Mouse (Mus musculus) retina, postnatal 1 day (tissue): ENCODE measurements around the gene Zfp704.
A peak's percentile ranks its signal among the peaks of the same experiment; 100 is the strongest.

Source experiments
- DNase-seq: peaks from one replicate; pipeline ENCODE4 v3.0.0-alpha.2; 2012

Zfp704 gene

GRCm38 (mm10) chr3:9513703-9514110, 96.2 kb downstream of the Zfp704 start:
- peak; percentile 87 for DNase-seq

GRCm38 (mm10) chr3:9512199-9512598, 97.7 kb downstream of the Zfp704 start:
- DNase-seq, result no peak

DNA sequence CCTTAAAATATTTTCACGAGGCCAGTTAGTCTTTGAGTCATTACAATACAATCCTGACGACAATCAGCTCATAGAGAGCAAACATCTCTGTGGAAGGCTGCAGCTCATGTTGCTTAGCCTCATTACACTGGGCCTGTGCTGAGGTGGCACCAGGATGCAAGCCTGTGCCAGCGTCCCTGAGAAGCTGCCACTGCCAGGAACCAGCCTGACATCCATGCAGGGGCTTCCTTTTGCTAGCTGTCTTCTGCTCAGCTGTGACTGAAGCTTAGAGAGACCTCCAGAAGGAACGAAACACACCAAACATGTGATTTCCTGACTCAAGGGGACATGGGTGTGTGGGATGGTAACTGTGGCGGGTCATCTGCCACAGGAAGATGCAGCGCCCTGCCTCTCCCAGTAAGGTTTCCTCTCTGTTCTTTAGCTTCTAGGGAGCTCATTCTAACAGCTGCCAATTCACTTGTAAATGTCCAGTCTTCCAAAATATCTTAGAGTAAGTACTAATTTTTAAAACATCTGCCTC, 104.1 kb downstream of the Zfp704 start:
- no peak for DNase-seq

DNA sequence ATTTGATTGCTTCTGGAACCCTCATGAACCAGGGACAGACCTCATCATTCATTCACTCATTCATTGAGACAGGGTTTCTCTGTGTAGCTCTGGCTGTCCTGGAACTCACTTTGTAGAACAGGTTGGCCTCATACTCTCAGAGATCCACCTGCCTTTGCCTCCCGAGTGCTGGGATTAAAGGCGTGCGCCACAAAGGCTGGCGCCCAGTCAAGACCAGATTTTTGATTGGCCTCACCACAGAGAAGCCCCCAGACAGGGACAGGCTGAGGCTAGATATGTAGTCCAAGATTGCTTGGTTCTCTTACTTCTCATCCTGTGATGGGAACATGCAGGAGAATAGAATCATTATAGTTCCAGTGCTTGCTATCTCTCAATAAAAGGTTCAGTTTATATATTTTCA, 105.5 kb downstream of the Zfp704 start:
- DNase-seq, result no peak

DNA sequence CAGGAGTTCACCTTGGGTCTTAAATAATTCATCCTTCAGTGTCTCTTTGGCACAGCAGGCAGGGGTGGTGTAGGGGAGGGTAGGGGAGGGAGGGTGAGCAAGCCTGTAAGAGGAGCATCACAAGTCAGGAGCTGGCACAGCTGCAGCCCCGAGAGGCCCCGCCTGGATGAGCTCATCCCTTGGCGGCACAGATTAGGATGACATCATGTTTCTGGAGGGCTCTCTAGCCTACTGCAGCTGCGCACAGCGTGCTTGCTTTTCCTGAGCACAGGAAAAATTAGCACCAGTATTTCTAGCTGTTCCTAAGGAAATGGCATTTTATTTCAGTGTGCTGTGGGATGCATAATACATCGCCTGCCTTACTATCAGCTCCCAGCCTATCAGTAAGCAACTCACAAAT, 109.2 kb downstream of the Zfp704 start:
- peak; percentile 96 for DNase-seq

GRCm38 (mm10) chr3:9499994-9500553, 109.8 kb downstream of the Zfp704 start:
- peak; percentile 67 for DNase-seq

DNA sequence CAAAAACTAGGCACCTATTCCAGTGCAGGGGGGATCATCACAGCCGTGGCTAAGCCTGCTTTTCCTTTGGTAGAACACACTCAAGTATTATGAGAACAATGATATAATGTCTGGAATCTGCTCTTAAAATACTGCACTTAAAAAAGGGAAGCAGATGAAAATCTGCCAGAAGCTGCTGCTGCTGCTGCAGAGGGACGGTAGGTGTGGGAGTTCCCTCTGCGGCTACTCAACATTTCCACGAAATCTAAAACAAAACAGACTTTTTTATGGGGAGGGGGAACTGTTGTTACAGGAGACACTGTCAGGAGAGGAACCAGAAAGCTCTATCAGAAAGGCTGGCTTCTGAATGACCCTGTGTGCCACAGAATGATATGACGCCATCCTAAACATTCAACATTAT, 110.4 kb downstream of the Zfp704 start:
- DNase-seq, result no peak

DNA sequence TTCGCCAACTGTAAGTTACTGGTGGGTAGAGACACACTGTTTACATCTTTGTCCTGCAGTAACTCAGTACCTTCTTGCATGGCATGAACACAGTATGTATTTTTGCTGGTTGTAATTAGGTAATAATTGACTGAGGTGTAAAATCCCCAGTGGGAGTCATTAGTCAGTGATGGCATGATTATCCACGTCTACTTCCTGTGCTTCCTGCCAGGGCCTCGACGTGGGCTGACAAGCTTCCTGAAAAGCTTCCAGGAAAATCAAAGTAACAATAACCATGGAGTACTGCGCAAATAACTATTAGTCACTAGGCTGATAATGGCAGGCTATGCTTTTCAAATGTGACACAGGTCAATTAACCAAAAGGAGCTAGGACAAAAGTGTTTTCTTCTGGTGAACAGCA, 112.6 kb downstream of the Zfp704 start:
- DNase-seq, result no peak

DNA sequence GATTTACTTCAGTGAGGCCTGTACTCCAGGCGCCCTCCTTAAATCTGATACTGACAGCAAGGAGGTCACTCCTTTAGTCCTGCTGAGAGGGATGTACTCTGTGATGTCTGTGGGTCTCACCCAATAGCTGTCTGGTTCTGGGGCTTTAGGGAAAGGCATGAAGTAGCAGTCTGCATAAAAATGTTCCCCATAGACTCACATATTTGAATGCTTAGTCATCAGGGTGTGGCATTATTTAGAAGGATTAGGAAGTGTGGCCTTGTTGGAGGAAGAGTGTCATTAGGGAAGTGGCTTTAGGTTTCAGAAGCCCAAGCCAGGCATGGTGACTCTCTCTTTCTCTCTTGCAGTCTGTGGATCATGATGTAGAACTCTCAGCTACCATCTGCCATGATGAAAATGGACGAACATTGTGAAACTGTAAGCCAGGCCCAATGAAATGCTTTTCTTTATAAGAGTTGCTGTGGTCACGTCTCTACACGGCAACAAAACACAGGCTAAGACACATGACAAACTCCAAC, 118.1 kb downstream of the Zfp704 start:
- DNase-seq, result peak; percentile 37

- no peak for DNase-seq
Measured at GRCm38 (mm10) chr3:9487644-9488043, 122.2 kb downstream of the Zfp704 start.

- no peak for DNase-seq
Measured at GRCm38 (mm10) chr3:9485506-9485905, 124.4 kb downstream of the Zfp704 start.

- no peak for DNase-seq
Measured at GRCm38 (mm10) chr3:9481956-9482355, 127.9 kb downstream of the Zfp704 start.

DNA sequence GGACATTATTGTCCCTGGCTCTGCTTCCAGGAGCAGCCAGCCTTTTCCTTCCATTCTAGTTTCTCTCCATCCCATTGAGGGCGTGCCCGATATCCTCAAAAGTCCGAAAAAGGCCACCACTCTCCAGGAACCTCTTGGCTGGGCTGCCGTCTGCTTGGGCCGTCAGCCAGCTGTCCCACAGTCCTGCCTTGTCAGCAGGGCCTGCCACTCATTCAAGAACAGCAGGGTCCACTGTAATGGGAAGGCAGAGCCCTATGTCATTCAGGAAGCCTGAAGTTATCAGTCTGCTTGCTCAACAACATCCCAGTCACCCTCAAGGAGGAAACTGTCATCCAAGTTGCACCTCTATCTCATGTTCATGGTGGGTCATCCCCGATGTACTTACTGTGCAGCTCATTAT, 128.5 kb downstream of the Zfp704 start:
- no peak for DNase-seq

GRCm38 (mm10) chr3:9480936-9481335, 128.9 kb downstream of the Zfp704 start:
- DNase-seq, result no peak

DNA sequence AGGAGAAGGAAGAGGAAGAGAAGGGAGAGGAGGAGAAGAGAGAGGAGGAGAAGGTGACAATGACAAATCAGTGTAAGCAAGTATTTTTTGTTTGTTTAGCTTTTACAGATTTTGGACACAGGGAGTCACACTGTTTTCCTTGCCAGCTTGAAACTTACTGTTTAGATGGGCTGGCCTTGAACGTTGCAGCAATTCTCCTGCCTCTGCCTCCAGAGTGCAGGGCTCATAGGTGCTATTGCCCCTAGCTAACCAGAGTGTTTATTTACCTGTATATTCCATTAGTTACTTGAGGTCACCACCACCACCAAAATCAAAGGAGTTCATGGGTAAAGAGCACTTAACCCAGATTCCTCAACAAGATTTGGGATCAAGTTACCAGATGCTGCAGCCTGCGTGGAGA, 132.5 kb downstream of the Zfp704 start:
- DNase-seq, result no peak

DNA sequence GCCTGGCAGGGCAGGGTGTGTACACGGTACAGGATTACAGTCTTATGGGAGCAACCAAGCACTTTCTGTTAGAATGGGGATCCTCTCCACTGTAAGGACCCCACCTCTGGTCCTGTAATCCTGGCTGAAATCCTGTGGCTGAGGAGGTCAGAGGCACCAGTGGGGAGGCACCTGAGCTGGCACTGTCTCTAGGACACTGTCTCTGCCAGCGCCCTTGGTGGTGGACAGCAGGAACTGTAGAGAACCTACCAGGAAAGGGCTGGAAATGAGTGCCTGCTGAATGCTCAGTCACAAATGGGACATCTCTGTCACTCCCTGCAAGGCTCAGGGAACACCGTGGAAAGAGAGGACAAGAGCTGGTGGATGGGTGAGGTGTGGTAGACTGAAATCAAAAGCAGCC, 133.5 kb downstream of the Zfp704 start:
- DNase-seq, result no peak

- no peak for DNase-seq
Measured at GRCm38 (mm10) chr3:9475501-9475900, 134.4 kb downstream of the Zfp704 start.

DNA sequence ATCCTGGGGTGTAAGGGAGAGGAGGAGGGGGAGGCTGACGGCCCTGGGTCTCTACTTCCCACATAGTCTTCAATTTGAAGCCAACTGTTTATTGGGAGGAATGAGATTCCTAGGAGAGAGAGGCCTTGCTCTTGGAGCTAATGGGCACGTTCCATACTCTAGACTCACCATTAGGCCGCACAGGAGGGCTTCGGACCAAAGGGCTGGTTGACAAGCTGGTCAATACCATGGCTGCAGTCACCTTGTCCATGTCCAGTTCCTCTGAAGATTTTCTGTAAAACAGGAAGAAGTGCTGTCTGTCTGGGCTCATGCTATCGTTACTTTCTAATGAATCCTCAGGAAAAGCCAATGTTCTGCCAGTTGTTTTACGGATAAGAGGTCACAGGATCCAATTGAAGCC, 135.6 kb downstream of the Zfp704 start:
- no peak for DNase-seq

DNA sequence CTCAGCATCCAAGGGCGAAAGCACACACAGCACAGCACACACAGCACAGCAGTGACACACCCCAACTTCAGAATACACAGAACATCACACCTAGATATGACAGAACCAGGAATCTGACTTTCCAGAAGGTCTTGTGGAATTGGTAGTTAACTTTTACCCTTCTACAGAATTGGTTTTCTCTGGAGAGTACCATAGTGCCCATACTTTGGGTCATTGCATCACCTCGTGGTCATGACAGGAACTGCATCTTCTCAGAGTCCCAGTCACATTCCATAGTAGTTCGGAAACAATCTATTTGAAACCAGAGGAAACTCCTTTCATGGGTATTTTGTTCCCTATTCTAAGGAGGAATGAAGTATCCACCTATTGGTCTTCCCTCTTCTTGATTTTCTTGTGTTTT, 143.6 kb downstream of the Zfp704 start:
- peak; percentile 66 for DNase-seq

- no peak for DNase-seq
Measured at GRCm38 (mm10) chr3:9465731-9466130, 144.2 kb downstream of the Zfp704 start.

DNA sequence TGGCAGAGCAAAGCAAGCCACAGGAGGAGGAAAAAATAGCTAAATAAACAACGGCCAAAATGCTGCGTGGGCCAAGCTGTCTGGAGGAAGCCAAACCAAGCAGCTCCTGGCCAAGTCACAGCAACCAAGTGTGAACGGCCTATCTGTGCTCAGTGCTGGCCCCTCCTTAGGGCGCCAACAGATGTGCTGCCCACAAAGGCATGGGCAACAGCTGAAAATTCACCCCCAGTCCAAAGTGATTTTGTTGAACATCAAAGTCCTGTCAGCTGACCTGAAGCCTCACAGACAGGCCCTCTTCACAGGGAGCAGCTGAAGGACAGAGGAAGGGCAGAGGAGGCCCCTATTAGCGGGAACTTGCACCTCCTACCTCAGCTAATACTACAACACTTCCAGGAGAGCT, 148.2 kb downstream of the Zfp704 start:
- no peak for DNase-seq

GRCm38 (mm10) chr3:9460284-9460683, 149.6 kb downstream of the Zfp704 start:
- DNase-seq, result no peak

DNA sequence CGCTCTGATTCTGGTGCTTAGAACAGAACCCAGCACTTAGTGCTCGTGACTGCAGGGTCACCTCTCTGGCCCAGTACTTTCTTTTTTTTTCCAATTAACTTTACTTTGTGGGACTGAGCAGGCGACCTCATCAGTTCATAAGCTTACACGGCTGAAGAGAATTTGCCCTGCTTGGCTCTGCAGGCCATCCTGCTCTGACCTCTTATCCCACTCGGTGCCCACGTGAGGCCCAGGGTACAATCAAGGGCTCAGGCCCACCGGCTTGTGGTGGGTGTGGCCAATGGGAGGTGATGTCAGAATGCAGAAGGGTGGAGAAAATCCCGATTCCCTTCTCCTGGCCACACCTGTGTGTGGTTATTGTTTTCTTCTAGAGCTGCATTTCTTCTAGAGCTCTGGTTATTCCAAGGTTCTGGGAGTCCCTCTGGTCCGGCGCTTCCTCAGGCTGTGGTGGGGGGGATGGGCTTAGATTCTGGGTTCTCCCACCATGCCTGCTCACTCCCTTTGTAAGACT, 153.4 kb downstream of the Zfp704 start:
- DNase-seq, result peak; percentile 35

GRCm38 (mm10) chr3:9455351-9455750, 154.5 kb downstream of the Zfp704 start:
- DNase-seq, result no peak
